Mouse (Mus musculus) Patski (cell line): Measurements from ENCODE around the gene Prpf6. TPM values are rescaled to one million over a fixed set of nuclear protein-coding genes. Genes with fewer than 3 reads are reported as not detected.
A peak's percentile ranks its signal among the peaks of the same experiment; 100 is the strongest.

ENCODE experiments used
- ATAC-seq: fragments of 100-300 bp; one replicate; pipeline ENCODE4 v1.8.0; 2021
- CTCF ChIA-PET: fragments of 350-600 bp; sonication (Branson Sonifier 250); formaldehyde crosslinking; loops from one replicate; lab custom pipeline; 2022; ENCODE audit warnings: inconsistent platforms; lab: Charles Lee
- POLR2A ChIA-PET: fragments of 350-600 bp; sonication (Branson Sonifier 250); formaldehyde crosslinking; loops from one replicate; lab custom pipeline; 2022; ENCODE audit warnings: antibody characterized with exemption, inconsistent platforms; lab: Charles Lee
- DNase-seq: peaks from one replicate; pipeline ENCODE4 v3.0.0-alpha.2; 2011; ENCODE audit warnings: low read depth, low spot score
- H3K27me3 ChIP-seq: fragments of 371-371 bp; one replicate; pipeline ENCODE4 v1.5.1; 2021
- CTCF ChIP-seq: fragments of 100-300 bp; IDR thresholded peaks from one replicate; pipeline ENCODE4 v1.5.1; 2021
- in situ Hi-C: fragments of 300-500 bp; cut with MboI; formaldehyde crosslinking; loops from 3 replicates; pipeline ENCODE4 v1.11.1; 2018; ENCODE audit warnings: low pct_unique_long_range_greater_than_20kb, mixed read lengths
- polyA plus RNA-seq: library from polyadenylated mRNA; unstranded; gene quantifications from one replicate; pipeline ENCODE4 v1.2.3, GENCODE M21; 2021

Gene Prpf6
- 77.4 TPM for polyA plus RNA-seq

DNA sequence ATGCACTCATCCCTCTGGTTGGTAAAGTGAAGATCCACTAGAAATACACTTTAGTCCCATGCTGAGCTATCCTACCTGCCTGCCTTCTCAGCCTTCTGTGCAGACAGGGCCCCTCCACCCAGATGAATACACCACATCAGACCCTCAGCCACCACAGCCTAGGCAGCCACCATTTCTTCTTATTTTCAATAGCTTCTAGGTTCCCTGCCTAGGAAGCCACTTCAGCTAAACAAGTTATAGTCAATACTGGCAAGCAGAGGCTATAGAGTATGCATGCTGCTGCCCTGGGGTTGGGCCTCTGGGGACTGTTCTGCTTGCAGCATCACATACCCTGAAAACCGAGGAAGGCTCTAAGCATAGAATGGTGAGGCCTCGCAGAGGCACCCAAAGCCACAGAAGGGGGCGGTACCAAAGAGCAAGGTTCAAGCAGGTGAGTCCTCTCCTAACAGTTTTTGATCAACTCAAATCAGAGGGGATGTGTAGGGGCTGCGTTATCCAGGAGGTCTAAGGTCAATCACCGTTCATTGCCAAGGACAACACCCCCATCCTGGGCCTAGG is at the start of gene Prpf6:
Gene Prpf6, plus strand, starts transcription at position 341 of the 558 bp plus-strand sequence.
- no peak for ATAC-seq
- POLR2A ChIA-PET: interaction anchor here (1.0 to 1.1 kb wide), 2 partner anchors 8 to 9 kb away, joined by 3 to 4 read pairs; no protein-coding TSS in a partner anchor
- TF ChIP-seq CTCF: no peak
- DNase-seq: no peak
- in situ Hi-C loops: loop anchor here (25.0 kb wide), 1 partner anchor 1379 kb away; no protein-coding TSS in a partner anchor
- no peaks in the 10 kb centered on the region for H3K27me3 ChIP-seq
- CTCF ChIA-PET: interaction anchor here (0.8 to 1.4 kb wide), 2 partner anchors 10 to 69 kb away, joined by 4 to 5 read pairs; no protein-coding TSS in a partner anchor

DNA sequence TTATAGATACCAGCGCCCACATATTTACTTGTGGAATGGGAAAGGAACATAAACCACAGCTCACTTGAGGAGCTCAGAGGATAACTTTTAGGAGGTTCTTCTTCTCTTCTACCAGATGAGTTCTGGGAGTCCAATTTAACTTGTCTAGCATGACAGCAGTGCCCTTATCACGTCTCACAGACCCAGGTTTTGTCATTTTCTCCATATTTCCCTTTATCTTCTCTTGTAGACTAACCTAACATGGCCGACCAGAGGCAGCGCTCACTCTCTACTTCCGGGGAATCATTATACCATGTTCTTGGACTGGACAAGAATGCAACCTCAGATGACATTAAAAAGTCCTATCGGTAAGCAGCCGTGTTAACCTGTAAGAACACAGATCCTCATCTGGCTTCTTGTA is 45.5 kb upstream of the Prpf6 start:
- CTCF ChIA-PET: no interaction called here
- DNase-seq (no peak), ATAC-seq (no peak)
- no peaks in the 10 kb centered on the region for H3K27me3 ChIP-seq
- no peak for TF ChIP-seq CTCF
- in situ Hi-C loops: no loop called here
- POLR2A ChIA-PET: no interaction called here

DNA sequence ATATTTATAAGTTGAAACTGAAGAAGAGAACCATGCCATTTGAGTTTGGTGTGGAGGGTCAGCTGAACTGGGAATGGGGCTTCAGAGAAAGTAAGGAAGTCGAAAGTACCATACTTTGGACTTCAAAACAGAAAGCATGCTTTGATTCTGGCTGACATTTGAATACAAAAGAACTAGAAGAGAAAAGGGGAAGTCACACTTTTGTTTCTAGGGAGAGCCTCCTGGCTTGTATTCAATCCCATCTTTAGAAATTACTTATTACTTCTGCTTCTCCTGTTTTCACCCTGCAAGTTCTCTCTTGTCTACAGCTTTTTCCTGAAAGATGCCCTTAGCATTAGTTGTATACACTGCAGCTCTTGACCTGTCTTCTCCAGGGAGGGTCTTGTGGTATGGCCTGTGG is 43.4 kb upstream of the Prpf6 start:
- CTCF ChIA-PET: no interaction called here
- no peak for DNase-seq
- POLR2A ChIA-PET: interaction anchor here (0.6 to 0.7 kb wide), 2 partner anchors 13 to 19 kb away, joined by 3 read pairs; no protein-coding TSS in a partner anchor
- no peak for ATAC-seq
- in situ Hi-C loops: no loop called here
- TF ChIP-seq CTCF: no peak
- no peaks in the 10 kb centered on the region for H3K27me3 ChIP-seq

DNA sequence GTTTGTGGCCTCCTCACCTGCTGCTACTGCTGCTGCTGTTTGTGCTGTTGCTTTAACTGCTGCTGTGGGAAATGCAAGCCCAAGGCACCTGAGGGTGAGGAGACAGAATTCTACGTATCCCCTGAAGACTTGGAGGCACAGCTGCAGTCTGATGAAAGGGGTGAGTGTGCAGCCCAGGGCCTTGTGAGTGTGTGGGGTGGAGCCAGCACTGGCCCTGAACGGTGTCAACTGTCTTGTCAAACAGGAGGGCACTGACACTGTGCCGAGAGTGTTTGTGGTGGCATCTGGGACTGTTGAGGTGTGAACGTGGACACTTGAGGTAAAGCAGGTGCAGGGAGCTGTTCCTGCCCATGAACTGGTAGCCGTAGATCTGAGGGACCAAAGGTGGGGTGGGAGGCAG is 43.0 kb upstream of the Prpf6 start:
- in situ Hi-C loops: no loop called here
- H3K27me3 ChIP-seq: no peaks in the 10 kb centered on the region
- ChIA-PET CTCF (no interaction called here), POLR2A (interaction anchor here (0.7 kb wide), 1 partner anchor 13 kb away, joined by 3 read pairs; no protein-coding TSS in a partner anchor)
- no peak for DNase-seq
- no peak for TF ChIP-seq CTCF
- ATAC-seq: no peak

DNA sequence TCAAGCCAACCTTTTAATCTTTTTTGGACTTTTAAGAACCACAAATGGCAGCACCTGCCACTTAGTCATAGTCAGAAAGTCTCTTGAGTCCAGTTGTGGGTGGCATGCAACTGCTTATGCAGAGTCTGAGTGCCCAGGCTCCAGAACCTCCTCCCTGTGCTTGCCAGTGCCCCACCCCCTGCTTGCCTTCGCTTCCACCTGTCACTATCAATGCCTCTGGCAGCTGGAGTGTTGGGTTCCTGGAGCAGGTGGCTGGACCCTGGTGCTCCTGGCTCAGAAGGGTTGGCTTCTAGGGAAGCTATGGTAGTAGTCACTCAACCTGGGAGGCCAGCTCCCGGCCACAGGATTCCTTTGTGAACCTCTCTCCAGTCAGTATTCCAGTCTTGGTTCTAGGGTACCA is 41.4 kb upstream of the Prpf6 start:
- POLR2A ChIA-PET: no interaction called here
- in situ Hi-C loops: no loop called here
- ATAC-seq (no peak), DNase-seq (no peak)
- H3K27me3 ChIP-seq: no peaks in the 10 kb centered on the region
- no peak for TF ChIP-seq CTCF
- CTCF ChIA-PET: interaction anchor here (1.1 to 1.9 kb wide), 4 partner anchors 8 to 19 kb away, joined by 3 to 8 read pairs (median 5); no protein-coding TSS in a partner anchor

DNA sequence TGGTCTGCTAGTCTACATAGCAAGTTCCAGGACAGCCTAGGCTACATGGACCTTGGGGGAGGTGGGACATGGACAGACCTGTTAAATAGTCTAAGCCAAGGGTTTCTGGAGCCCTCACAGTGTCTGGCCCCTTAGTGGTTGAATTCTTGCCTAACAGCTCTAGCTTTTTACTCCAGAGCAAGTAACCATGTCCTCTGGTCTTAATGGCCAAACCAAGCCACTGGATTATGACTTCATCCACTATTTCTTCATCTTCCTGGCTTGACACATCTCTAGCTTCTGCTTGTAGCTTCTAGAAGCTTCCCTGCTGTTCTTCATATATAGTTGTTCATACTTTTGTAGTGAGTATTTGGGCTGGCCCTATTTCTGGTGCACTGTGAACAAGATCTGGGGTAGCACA is 37.9 kb upstream of the Prpf6 start:
- CTCF ChIA-PET: interaction anchor here (0.6 to 2.1 kb wide), 10 partner anchors 9 to 35 kb away, joined by 3 to 13 read pairs (median 4); no protein-coding TSS in a partner anchor
- POLR2A ChIA-PET: interaction anchor here (1.1 to 1.6 kb wide), 2 partner anchors 12 to 31 kb away, joined by 3 to 5 read pairs; no protein-coding TSS in a partner anchor
- no peaks in the 10 kb centered on the region for H3K27me3 ChIP-seq
- DNase-seq: no peak
- peak; percentile 35 for ATAC-seq
- TF ChIP-seq CTCF: no peak
- in situ Hi-C loops: no loop called here

DNA sequence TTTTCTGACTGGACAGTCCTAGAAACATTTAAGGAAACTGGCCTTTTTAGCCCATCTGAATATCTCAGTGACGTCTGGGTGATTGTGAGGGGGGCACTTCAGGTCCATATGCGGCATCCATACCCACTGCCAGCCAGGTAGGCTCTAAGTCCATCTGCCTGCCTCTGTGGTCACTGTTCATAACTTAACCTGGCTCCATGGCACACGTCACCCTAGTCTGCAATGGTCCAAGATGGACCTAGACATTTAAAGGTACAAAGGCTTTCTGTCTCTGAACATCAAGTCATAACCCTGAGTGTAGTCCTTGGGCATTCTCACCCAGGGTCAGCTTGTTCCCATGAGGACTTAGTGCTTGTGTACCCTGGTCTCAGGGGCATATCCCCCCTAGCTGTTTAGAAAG is 24.3 kb upstream of the Prpf6 start:
- no peak for TF ChIP-seq CTCF
- in situ Hi-C loops: no loop called here
- ChIA-PET POLR2A (interaction anchor here (0.5 to 1.0 kb wide), 3 partner anchors 19 to 45 kb away, joined by 3 read pairs; no protein-coding TSS in a partner anchor), CTCF (interaction anchor here (0.6 to 7.8 kb wide), 12 partner anchors 10 to 173 kb away, joined by 3 to 69 read pairs (median 8); no protein-coding TSS in a partner anchor)
- no peaks in the 10 kb centered on the region for H3K27me3 ChIP-seq
- ATAC-seq (no peak), DNase-seq (no peak)

DNA sequence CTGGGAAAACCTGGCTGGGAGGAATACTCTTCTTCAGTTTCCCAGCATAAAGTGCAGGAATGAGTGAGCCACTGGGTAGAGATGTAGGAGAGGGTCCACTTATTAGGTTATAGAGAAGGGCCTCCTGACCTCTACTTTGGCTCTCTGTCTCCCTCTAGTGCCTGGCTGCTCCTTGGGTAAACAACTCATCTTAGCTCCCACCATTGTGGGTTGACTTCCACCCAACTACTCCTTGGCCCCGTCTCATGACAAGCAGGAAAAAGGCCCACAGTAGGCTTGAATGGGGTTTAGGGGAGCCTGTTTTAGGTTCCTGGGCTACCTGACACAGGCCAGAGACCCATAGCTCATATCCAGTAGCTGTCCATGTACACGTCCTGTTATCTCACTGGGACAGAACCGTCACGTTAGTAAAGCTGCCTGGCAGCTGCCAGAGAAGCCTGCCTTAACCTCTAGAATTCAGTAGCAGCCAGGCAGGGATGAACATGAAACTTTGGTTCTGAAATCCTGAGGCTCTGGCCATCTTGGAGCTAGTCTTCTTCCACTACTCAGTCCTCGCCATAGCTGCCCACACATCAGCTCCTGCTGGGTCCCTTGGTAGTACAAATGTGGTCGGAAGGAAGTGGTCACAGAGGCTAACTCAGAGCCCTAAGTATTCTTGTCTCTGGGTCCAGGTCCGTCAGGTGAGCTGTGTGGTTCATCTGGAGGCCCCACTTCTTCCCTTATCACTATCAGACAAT is 23.2 kb upstream of the Prpf6 start:
- CTCF ChIA-PET: interaction anchor here (0.6 to 7.8 kb wide), 22 partner anchors 11 to 234 kb away, joined by 3 to 69 read pairs (median 7); no protein-coding TSS in a partner anchor
- POLR2A ChIA-PET: interaction anchor here (0.6 to 2.5 kb wide), 6 partner anchors 10 to 62 kb away, joined by 3 to 9 read pairs (median 5); partner anchors contain the start of gene Dnajc5

DNA sequence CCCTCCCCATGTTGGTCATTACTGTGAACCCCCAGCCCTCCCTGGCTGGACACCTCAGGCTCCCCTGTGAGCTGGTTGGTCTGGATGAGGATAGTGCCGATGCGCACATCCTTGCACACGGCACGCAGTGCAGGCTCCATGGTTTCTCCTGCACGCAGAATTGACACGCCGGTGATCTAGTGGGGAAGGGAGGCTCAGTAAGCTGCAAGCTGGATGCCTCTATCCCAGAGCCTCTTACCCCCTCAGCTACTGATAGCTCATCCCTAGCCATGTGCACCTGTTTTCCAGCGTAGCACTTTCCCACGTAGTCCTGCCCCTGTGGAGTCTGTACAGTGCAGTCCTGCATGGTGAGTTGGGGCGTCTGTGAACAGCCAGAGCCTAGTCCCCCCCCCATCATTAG is 21.8 kb upstream of the Prpf6 start:
- DNase-seq: no peak
- ChIA-PET CTCF (interaction anchor here (2.6 to 7.8 kb wide), 5 partner anchors 9 to 159 kb away, joined by 8 to 69 read pairs (median 18); no protein-coding TSS in a partner anchor), POLR2A (interaction anchor here (0.9 to 2.5 kb wide), 2 partner anchors 9 to 49 kb away, joined by 3 to 9 read pairs; partner anchors contain the start of gene Dnajc5)
- no peak for ATAC-seq
- no peak for TF ChIP-seq CTCF
- in situ Hi-C loops: no loop called here
- no peaks in the 10 kb centered on the region for H3K27me3 ChIP-seq

More for the DNA sequence above, 23.2 kb upstream of the Prpf6 start:
- in situ Hi-C loops: no loop called here
- DNase-seq (no peak), ATAC-seq (no peak)
- no peaks in the 10 kb centered on the region for H3K27me3 ChIP-seq
- TF ChIP-seq CTCF: no peak

DNA sequence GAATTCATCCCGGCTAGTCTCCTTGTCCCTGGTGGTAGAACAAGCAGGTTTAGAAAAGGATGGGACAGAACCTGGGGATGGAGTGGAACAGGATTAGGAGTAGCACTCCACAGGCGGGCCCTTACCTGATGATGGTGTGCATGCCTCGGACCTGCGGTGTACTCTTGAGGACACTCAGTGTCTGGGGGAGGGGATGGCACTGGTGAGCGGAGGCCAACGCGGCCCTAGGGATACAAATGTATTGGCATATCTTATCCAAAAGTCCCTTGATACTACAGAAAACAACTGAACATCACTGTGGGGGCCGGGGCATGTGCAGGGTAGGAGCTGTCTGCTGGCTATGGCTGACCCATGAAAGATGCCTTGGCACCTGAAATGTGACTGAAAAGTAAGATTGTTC is 21.3 kb upstream of the Prpf6 start:
- ChIA-PET POLR2A (interaction anchor here (2.5 kb wide), 1 partner anchor 8 kb away, joined by 9 read pairs; no protein-coding TSS in a partner anchor), CTCF (interaction anchor here (1.0 to 7.8 kb wide), 3 partner anchors 9 to 48 kb away, joined by 3 to 69 read pairs (median 5); no protein-coding TSS in a partner anchor)
- in situ Hi-C loops: no loop called here
- no peak for TF ChIP-seq CTCF
- H3K27me3 ChIP-seq: no peaks in the 10 kb centered on the region
- DNase-seq: no peak
- ATAC-seq: no peak
